Mouse (Mus musculus): ENCODE measurements around the gene Glt8d2.

The Glt8d2 gene

GRCm38 (mm10) chr10:82690494-82690893 is at the start of gene Glt8d2:
Gene Glt8d2, minus strand, starts transcription at chr10:82690650.
- in situ Hi-C loops (cut with MseI, MboI), result no loop called here

- in situ Hi-C loops (cut with MseI, MboI), result no loop called here
Measured at GRCm38 (mm10) chr10:82699296-82699941, 9.0 kb upstream of the Glt8d2 start.

GRCm38 (mm10) chr10:82698712-82699261 is 8.3 kb upstream of the Glt8d2 start:
- in situ Hi-C loops (cut with MseI, MboI), result no loop called here

- in situ Hi-C loops (cut with MseI, MboI), result no loop called here
Measured at GRCm38 (mm10) chr10:82697305-82697898, 7.0 kb upstream of the Glt8d2 start.

- in situ Hi-C loops (cut with MseI, MboI), result no loop called here
Measured at GRCm38 (mm10) chr10:82696453-82697079, 6.1 kb upstream of the Glt8d2 start.

GRCm38 (mm10) chr10:82695956-82696355 is 5.5 kb upstream of the Glt8d2 start, which contains the start of gene Hcfc2:
Gene Hcfc2, plus strand, starts transcription at chr10:82696160.
- in situ Hi-C loops (cut with MseI, MboI), result no loop called here

GRCm38 (mm10) chr10:82689681-82690211 is 704 bp downstream of the Glt8d2 start:
- in situ Hi-C loops (cut with MseI, MboI), result no loop called here

GRCm38 (mm10) chr10:82685440-82685839 is 5.0 kb downstream of the Glt8d2 start:
- in situ Hi-C loops (cut with MseI, MboI), result no loop called here

GRCm38 (mm10) chr10:82681639-82682038 is 8.8 kb downstream of the Glt8d2 start:
- in situ Hi-C loops (cut with MseI, MboI), result no loop called here

- in situ Hi-C loops (cut with MseI, MboI), result no loop called here
Measured at GRCm38 (mm10) chr10:82680769-82681168, 9.7 kb downstream of the Glt8d2 start.

- in situ Hi-C loops (cut with MseI, MboI), result no loop called here
Measured at GRCm38 (mm10) chr10:82676949-82677348, 13.5 kb downstream of the Glt8d2 start.

- in situ Hi-C loops (cut with MseI, MboI), result no loop called here
Measured at GRCm38 (mm10) chr10:82670205-82670604, 20.2 kb downstream of the Glt8d2 start.

GRCm38 (mm10) chr10:82666436-82667234 is 23.8 kb downstream of the Glt8d2 start:
- in situ Hi-C loops (cut with MseI, MboI), result no loop called here

GRCm38 (mm10) chr10:82665951-82666350 is 24.5 kb downstream of the Glt8d2 start:
- in situ Hi-C loops (cut with MseI, MboI), result no loop called here

GRCm38 (mm10) chr10:82663289-82663688 is 27.2 kb downstream of the Glt8d2 start:
- in situ Hi-C loops (cut with MseI, MboI), result no loop called here

- in situ Hi-C loops (cut with MseI, MboI), result no loop called here
Measured at GRCm38 (mm10) chr10:82662267-82662990, 28.0 kb downstream of the Glt8d2 start.

GRCm38 (mm10) chr10:82661820-82662219 is 28.6 kb downstream of the Glt8d2 start:
- in situ Hi-C loops (cut with MseI, MboI), result no loop called here

GRCm38 (mm10) chr10:82654581-82654980 is 35.9 kb downstream of the Glt8d2 start:
- in situ Hi-C loops (cut with MseI, MboI), result no loop called here

- in situ Hi-C loops (cut with MseI, MboI), result no loop called here
Measured at GRCm38 (mm10) chr10:82652625-82653024, 37.8 kb downstream of the Glt8d2 start.

GRCm38 (mm10) chr10:82651221-82651620 is 39.2 kb downstream of the Glt8d2 start:
- in situ Hi-C loops (cut with MseI, MboI), result no loop called here
